13 mouse cellular contexts compared by ENCODE assay signal in genomic region chr15:92132936-92133335, GRCm38 (mm10).
"Had no signal": no experiment of that assay in that cellular context is flagged by ENCODE, and none has a peak within 500 bp of the region (broad histone marks: within the 10 kb centered on the region; RNA-seq: fewer than 3 reads in every experiment).

No protein-coding gene starts in this region.

- H3K27ac ChIP-seq: macrophage; midbrain, embryonic 13.5 days; midbrain, embryonic 15.5 days; neural tube, embryonic 12.5 days had no signal

- DNase-seq: lung, adult 18-20 months; lung, embryonic 14.5 days; lung, postnatal 10 days; right cerebral cortex, postnatal 14 days; thymus, adult 18-20 months; thymus, postnatal 14 days; thymus, postnatal 36 days had no signal

- ATAC-seq: midbrain, embryonic 13.5 days; midbrain, embryonic 15.5 days had no signal

- H3K9me3 ChIP-seq: midbrain, embryonic 13.5 days; midbrain, embryonic 15.5 days; neural tube, embryonic 12.5 days had no signal

- H3K4me1 ChIP-seq: midbrain, embryonic 13.5 days; midbrain, embryonic 15.5 days; neural tube, embryonic 12.5 days had no signal

- H3K36me3 ChIP-seq: midbrain, embryonic 13.5 days; midbrain, embryonic 15.5 days; neural tube, embryonic 12.5 days had no signal

- H3K4me3 ChIP-seq: megakaryocyte, embryonic 14.5 days; midbrain, embryonic 13.5 days; midbrain, embryonic 15.5 days; neural tube, embryonic 12.5 days had no signal

- H3K4me2 ChIP-seq: lung, embryonic 14.5 days; midbrain, embryonic 11.5 days; midbrain, embryonic 13.5 days; midbrain, embryonic 15.5 days; neural tube, embryonic 12.5 days had no signal

- H3K27me3 ChIP-seq: megakaryocyte, embryonic 14.5 days; midbrain, embryonic 13.5 days; midbrain, embryonic 15.5 days; neural tube, embryonic 12.5 days had no signal

- H3K9ac ChIP-seq: lung, embryonic 14.5 days; midbrain, embryonic 13.5 days; midbrain, embryonic 15.5 days; neural tube, embryonic 12.5 days had no signal
